Mouse (Mus musculus) spleen, postnatal 10 days (tissue): ENCODE results near the gene Ptpn5.

Experiments
- DNase-seq, 2 experiments: peaks; one replicate each; pipeline ENCODE4 v3.0.0; 2021 to 2022; ENCODE audit warnings: low spot score in 2 of 2

Ptpn5 gene

GRCm38 (mm10) chr7:47056273-47056672, 77.2 kb downstream of the Ptpn5 start:
- DNase-seq, result no peak

DNA sequence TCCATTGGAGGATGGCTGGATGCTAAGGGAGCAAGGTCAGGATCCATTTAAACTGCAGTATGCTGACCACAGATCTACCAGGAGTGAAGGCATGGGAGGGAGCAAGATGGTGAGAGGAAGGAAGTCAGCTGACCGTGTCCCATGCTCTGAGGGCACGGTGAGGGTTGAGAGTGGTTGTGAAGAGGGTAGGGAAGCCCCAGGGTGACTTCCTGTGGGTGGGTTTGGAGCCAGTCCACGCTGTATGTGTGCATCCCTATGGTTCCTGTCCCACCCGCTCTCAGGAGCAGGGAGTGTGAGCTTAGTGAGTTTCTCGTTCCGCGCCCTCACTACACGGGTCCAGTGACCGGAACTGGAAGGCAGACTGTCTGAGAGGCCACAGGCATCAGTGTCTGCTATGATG, 77.7 kb downstream of the Ptpn5 start:
- DNase-seq, result no peak

DNA sequence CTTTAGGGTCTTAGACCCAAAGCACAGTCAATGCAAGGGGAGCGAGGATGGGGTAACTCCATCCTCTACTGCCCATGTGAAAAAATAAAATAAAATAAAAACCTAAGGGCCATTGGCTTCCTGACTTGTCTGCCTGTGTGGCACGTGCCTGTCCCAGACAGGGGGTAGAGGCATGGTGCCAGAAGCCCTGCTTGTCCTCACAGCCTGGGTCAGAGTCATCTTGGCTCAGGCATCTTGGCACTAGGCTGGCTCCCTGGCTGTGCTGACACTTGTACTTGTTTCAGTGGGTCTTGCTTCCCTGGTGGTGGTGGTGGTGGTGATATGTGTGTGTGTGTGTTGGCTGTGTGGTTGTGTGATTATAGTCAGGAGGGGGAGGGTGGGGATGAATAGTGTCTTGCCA, 78.8 kb downstream of the Ptpn5 start:
- no peak for DNase-seq

DNA sequence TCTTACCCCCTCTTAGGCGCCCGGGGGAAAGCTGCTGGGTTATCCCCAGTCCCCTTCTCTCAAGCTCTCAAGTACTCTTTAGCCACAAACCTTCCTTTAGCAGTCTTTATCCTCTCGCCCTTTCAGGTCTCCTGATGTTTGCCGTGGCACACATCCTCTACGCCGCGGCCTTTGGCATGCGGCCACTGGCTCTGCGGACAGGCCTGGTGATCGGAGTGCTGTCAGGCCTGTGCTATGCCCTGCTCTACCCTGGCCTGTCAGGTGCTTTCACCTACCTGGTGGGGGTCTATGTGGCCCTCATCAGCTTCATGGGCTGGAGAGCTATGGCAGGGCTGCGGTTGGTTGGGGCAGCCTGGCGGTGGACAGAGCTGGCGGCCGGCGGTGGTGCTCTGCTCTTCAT, 80.2 kb downstream of the Ptpn5 start:
- DNase-seq, result no peak

DNA sequence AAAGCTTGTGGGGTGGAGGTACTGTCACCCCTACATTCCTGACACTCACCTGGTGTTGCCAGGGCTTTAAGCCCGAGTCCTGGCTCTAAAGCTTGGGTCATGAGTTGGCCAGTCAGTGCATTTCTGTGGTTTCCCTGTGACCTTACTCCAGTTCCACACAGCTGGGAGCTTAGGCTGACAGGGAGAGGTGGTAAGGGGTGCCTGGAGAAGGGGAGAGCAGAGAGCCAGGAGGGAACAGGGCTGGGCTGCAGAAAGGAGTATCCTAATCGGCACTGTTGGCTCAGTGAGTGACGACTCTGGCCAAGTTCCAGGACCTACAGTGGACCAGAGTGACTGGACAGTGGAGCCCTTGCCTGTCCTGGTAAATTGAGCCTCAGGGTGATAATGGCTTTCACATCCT, 81.2 kb downstream of the Ptpn5 start:
- DNase-seq, result no peak

- DNase-seq, result peak in 1 of 2 experiments; percentile 64
Measured at GRCm38 (mm10) chr7:47051404-47052151, 81.9 kb downstream of the Ptpn5 start.

GRCm38 (mm10) chr7:47050766-47051165, 82.7 kb downstream of the Ptpn5 start:
- peak in 1 of 2 experiments; percentile 65 for DNase-seq

DNA sequence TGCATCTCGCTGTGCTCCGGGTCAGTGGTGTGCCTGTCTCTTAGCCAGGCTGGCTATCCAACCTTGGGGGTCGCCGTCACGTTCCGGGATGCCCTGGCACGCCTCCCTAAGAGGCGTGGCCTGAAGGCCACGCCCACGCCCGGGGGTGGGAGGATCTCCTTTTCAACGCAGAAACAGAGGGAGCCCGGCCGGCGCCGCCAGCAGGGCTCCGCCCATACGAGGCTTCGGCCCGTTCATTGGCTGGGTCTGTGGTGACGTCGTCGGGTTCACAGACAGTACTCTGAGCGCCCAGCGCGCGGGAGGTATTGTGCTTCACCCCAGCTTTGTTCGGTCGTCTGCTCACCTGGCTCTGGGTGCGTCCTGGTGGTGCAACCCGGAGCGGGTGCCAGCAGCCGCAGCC, 83.1 kb downstream of the Ptpn5 start, which contains the start of gene Tmem86a:
TSS of gene Tmem86a (plus strand) at position 236 of the 400 bp plus-strand sequence.
- peak; percentile 76 to 91 for DNase-seq

- DNase-seq, result no peak
Measured at GRCm38 (mm10) chr7:47042823-47043490, 90.5 kb downstream of the Ptpn5 start.

DNA sequence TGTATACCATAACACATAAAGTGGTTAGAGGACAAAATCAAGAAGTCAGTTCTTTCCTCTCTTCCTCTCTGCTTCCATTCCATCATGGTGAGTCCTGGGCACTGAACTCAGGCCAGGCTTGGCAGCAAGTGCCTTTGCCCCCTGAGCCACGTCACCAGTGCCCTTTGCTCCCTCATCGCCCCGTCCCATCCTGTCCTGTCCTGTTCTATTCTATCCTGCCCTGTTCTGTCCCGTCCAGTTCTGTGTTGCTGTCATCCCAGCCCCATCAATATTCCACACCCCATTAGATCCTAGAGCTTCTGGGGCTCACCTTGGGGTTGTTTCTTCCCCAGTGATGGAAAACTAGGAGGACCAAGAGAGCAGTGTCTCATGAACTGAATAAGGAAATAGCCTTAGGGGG, 91.4 kb downstream of the Ptpn5 start:
- DNase-seq, result no peak

DNA sequence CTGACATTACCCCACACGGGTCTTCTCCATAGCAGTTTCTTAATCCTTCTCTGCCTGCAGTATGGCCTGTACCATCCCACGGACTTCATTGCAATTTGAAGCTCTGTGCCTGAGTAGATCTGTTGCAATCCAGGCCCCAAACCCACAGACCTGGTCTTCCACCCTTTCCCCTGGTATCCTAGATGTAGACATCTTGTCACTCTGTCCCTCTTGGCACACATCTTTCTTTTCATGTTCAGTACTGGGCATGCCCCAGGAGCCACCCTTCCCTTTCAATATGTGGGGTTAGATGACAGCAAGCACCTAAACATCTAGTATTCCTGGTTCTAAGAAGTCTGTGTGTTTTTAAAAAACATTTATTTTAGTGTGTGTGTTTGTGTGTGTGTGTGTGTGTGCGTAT, 91.8 kb downstream of the Ptpn5 start:
- no peak for DNase-seq

GRCm38 (mm10) chr7:47035426-47035825, 98.1 kb downstream of the Ptpn5 start:
- no peak for DNase-seq

DNA sequence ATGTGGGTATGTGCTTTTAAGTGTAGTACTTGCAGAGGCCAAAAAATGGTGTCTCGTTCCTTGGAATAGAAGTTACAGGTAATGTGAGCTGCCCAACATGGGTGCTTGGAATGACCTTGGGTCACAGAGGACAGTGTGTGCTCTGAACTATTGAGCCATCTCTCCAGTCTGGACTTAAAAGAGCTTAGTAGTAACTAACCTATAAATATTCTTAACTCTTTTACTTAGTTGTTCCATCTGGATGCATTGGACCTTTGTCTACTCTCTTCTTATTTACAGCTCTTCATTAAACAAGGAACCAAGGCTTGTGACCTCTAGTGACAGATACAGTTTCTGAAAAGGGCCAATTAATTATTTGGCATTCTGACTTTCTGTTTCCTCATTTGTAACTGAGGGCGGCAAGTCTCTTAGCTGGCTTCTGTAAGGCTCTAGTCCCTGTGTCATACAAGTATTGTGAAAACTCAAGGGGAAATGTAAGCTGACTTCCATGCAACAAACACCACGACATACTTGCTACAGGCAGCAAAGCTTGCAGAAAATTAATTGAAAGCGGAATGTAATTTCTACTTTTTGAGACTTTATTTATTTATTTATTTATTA, 98.6 kb downstream of the Ptpn5 start:
- DNase-seq, result no peak

DNA sequence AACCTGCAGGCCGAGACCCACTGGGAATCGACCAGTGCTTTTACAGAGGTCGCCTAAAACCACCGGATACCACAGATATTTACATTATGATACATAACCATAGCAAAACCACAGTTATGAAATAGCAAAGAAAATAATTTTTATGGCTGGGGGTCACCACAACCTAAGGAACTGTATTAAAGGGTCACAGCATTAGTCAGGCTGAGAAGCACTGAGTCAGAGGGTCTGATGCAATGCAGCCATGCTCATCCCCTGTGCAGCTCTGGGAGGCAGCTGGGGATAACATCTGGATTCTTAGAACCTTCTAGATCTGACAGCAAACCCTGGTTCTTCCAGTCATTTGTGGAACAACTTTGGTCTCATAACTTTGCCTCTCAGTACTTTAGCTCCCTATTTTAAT, 102.1 kb downstream of the Ptpn5 start:
- DNase-seq, result no peak

- DNase-seq, result no peak
Measured at GRCm38 (mm10) chr7:47030517-47031193, 102.8 kb downstream of the Ptpn5 start.
